Mouse (Mus musculus) lung, adult 2 months (tissue): ENCODE results near the gene Nagk. TPM values are rescaled to one million over a fixed set of nuclear protein-coding genes. Genes with fewer than 3 reads are reported as not detected.

Source experiments
- DNase-seq: peaks from one replicate; pipeline ENCODE4 v3.0.0; 2022
- H3K4me1 ChIP-seq: fragments of 200-500 bp; 2 replicates; pipeline ENCODE4 v1.6.1; 2011; ENCODE audit warnings: low read length; ENCODE audit not compliant: control insufficient read depth, insufficient read depth
- H3K4me3 ChIP-seq: fragments of 200-500 bp; replicated peaks from 2 replicates; pipeline ENCODE3; 2011; ENCODE audit warnings: low read depth, mild to moderate bottlenecking, control low read depth, low read length; ENCODE audit errors: extremely low read depth
- CTCF ChIP-seq: fragments of 200-500 bp; IDR thresholded peaks from 2 replicates; pipeline ENCODE4 v1.5.1; 2011; ENCODE audit warnings: mild to moderate bottlenecking, low read length, control low read depth; ENCODE audit not compliant: insufficient read depth
- POLR2A ChIP-seq: fragments of 200-500 bp; IDR thresholded peaks from 2 replicates; pipeline ENCODE4 v1.6.1; 2011; ENCODE audit warnings: low read depth, mild to moderate bottlenecking, control low read depth, low read length, borderline replicate concordance; ENCODE audit errors: extremely low read depth
- WGBS: fragments of 180-500 bp; shearing (Covaris S2); methylation state at CpG from one replicate; pipeline ENCODE4 v1.1.7; 2018; 5-methylcytosine and 5-hydroxymethylcytosine counted together
- polyA plus RNA-seq: library from polyadenylated mRNA; depleted of rRNA; stranded (reverse); fragments of >200 nt; gene quantifications from 2 replicates; pipeline ENCODE4 v1.2.3, GENCODE M21; 2012; rRNA removed

The Nagk gene
- polyA plus RNA-seq, 1 experiment: 27.6 TPM

DNA sequence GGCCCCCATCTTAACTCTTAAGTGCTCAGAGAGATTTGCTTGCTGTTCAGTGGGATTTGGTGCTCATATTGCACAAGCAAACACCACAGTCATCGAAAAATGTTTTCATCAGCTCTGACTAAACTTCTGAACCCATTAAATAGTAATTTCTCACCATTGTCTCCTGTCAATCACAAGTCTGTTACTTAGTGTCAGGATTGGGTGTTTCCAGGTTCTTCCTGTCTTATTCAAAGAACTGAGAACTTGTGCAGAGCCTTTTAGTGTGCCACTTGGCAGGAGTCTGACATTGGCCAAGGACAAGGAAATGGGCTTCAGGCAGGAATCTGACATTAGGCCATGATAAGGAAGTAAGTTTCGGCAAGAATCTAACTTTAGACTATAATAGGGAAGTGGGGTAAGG is 43.3 kb downstream of the Nagk start:
- H3K4me3 ChIP-seq: no peak overlapping the region
- 51% methylated on average over 2 of the region's 2 CpGs for WGBS
- H3K4me1 ChIP-seq: no peaks in the 10 kb centered on the region
- TF ChIP-seq CTCF (no peak), POLR2A (no peak)
- DNase-seq: no peak

DNA sequence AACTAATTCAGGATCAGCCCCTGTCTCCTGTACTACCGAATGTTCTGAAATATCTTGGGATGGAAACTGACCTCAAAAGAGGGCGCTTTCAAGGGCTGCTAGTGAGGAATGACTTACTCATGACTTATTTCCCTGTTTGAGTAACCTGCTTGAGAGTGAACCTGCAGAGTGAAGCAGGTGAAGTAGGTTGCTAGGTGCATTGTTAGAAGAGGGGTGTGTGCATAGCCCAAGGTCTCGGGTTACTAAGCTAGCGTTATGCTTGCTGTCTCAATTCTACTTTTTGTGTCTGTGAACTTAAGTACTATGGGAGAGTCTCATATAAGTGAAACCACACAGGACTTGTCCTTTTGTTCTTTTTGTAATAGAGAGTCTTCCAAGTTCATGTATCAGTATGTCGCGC is 45.3 kb downstream of the Nagk start:
- DNase-seq: no peak
- Histone ChIP-seq H3K4me1 (no peaks in the 10 kb centered on the region), H3K4me3 (no peak overlapping the region)
- 82% methylated on average over 6 of the region's 6 CpGs for WGBS
- no peak for TF ChIP-seq POLR2A
- TF ChIP-seq CTCF: no peak

DNA sequence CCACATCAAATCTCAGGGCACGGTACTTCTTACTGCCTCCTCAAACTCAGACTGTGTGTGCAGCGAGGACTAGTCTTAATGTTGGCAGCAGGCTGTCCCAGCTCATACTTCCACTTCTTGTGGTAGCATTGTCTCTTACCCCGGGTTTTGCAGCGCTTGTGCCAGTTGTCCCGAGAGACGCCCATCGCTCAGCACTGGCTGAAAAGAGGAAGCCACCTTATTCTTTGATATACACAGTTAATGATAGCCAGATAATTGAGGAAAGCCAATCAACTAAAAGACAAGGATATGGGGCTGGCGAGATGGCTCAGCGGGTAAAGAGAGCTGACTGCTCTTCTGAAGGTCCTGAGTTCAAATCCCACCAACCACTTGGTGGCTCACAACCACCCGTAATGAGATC is 50.1 kb downstream of the Nagk start:
- no peak for TF ChIP-seq CTCF
- TF ChIP-seq POLR2A: no peak
- H3K4me1 ChIP-seq: no peaks in the 10 kb centered on the region
- 85% methylated on average over 10 of the region's 10 CpGs for WGBS

DNA sequence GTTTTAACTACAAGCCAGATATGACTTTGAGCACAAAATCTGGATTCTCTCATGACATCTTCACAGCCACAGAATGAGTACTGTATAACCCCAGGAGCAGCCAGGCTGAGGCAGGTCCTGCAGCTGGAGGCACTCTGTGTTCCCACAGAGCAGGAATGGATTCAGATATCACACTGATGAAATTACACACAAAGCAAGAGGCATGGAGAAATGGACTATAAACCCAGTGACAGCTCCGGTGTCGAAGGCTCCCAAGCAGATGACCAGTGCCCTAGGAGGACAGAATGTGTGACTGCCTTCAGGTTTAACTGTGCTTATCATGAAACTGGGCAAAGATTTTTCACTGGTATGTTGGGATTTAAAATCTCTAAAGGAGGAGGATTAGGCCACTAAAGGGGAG is 51.4 kb downstream of the Nagk start:
- DNase-seq: no peak
- 96% methylated on average over 2 of the region's 2 CpGs for WGBS
- no peak overlapping the region for H3K4me3 ChIP-seq
- TF ChIP-seq CTCF: no peak
- TF ChIP-seq POLR2A: no peak
- no peaks in the 10 kb centered on the region for H3K4me1 ChIP-seq

More for the DNA sequence above, 50.1 kb downstream of the Nagk start:
- no peak for DNase-seq
- no peak overlapping the region for H3K4me3 ChIP-seq

DNA sequence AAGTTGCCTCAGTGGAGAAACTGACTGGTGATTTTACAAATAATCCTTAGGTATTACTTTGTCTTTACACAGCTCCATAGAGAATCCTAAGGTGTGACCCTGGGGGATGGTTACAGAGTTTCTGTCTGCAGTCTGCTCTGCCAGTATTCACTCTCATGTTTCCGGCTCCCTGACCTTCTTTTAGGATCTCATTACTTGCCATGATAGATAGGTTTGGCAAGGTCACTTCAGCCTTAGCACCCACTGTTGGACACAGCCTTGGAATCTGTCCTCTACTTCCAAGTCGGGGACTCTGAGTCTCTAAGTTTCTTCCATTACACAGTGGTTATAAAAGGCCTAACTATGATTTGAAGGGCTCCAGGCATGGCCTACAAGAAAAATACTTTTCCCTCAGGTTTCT is 54.7 kb downstream of the Nagk start:
- no peak for TF ChIP-seq CTCF
- Histone ChIP-seq H3K4me3 (no peak overlapping the region), H3K4me1 (no peaks in the 10 kb centered on the region)
- DNase-seq: no peak
- WGBS: 81% methylated on average over 2 of the region's 2 CpGs

Other genes starting within 250 kb of the Nagk start
- gene Stambp, start 222.3 kb upstream of the Nagk start, polyA plus RNA-seq: 10.7 and 14.0 TPM in 2 replicates
- not detected in 2 replicates for gene Clec4f, start 138.8 kb upstream of the Nagk start, polyA plus RNA-seq
- gene Cd207, start 117.1 kb upstream of the Nagk start, polyA plus RNA-seq: 1.2 and 2.6 TPM in 2 replicates
- not detected in 2 replicates for gene Vax2, start 83.7 kb upstream of the Nagk start, polyA plus RNA-seq
- 6.1 and 7.7 TPM in 2 replicates for gene Atp6v1b1, start 52.0 kb upstream of the Nagk start, polyA plus RNA-seq
- not detected in 2 replicates for gene Ankrd53, start 32.3 kb upstream of the Nagk start, polyA plus RNA-seq
- 88.6 and 101 TPM in 2 replicates for gene Tex261, start 19.2 kb upstream of the Nagk start, polyA plus RNA-seq
- 10.0 and 12.3 TPM in 2 replicates for gene Paip2b, start 36.8 kb downstream of the Nagk start, polyA plus RNA-seq
- 7.3 and 11.0 TPM in 2 replicates for gene Zfp638, start 72.1 kb downstream of the Nagk start, polyA plus RNA-seq
- gene Dysf, start 213.6 kb downstream of the Nagk start, polyA plus RNA-seq: 14.4 and 21.9 TPM in 2 replicates